ENCODE assay signal across 9 mouse cellular contexts in the genomic region with DNA sequence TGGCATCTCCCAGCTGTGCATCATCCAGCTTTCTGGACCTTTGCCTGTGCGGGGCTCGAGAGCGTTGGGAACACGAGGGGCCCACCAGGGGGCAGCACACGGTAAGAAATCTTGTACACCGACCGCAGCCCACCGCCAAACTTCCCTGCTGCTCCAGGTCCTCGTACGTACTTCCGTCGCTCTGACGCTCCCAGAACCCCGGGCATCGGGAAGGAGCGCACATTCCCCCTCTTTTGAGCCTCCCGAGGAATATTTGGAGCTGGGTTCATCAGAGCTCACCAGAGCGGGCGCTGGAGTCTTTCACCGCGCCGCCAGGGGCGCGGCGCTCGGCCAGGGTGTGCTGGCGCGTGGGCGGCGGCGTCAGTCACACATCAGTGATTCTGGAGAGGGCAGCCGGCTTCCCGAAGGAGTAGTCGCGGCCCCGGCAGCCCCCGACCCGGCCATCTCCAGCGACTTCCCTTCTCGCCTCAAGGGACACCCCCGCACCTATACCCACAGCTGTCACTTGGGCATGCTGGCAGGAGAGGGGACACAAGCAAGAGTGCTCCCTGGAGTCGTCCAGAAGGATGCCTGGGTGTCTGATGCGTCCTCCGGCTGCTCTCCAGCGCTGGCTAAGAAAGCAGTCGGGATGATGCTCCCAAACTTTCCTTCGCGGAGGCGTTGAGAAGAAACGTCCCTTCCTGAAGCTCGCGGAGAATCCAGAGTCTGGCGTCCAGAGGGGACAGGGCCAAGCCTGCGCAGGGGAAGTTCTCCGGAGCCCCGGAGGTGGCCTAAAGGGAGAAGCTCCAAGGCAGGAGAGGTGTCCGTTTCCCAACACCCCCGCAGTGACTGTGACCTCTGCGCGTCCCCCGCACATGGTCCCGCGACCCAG. TPM values are rescaled to one million over a fixed set of nuclear protein-coding genes. Genes with fewer than 3 reads are reported as not detected.
DNase-seq lines count a peak whose midpoint lies in the region; ATAC-seq and TF ChIP-seq lines count a peak whose summit lies in the region.
"Had no signal": no experiment of that assay in that cellular context is flagged by ENCODE, and none has a peak within 500 bp of the region (broad histone marks: within the 10 kb centered on the region; RNA-seq: fewer than 3 reads in every experiment).

No protein-coding gene starts in this region.

- H3K9ac ChIP-seq in lung, embryonic 14.5 days = peak overlapping the region; percentile 58

- peaks cover 20% of the 10 kb centered on the region for H3K4me1 ChIP-seq in hindbrain, embryonic 10.5 days (replicated peaks)
- H3K4me1 ChIP-seq in lung, embryonic 14.5 days (ENCODE audit: insufficient read depth) = no peaks in the 10 kb centered on the region

- no peaks in the 10 kb centered on the region for H3K36me3 ChIP-seq in hindbrain, embryonic 10.5 days
- H3K36me3 ChIP-seq in lung, embryonic 14.5 days (ENCODE audit: insufficient read depth) = no peaks in the 10 kb centered on the region

- H3K27me3 ChIP-seq in hindbrain, embryonic 10.5 days (ENCODE audit: insufficient read depth, poor library complexity, severe bottlenecking) = peaks cover 51% of the 10 kb centered on the region
- H3K27me3 ChIP-seq in lung, embryonic 14.5 days (ENCODE audit: insufficient read depth, low read length) = peaks cover 25% of the 10 kb centered on the region

- WGBS in hindbrain, embryonic 10.5 days = under 1% methylated on average over 63 of the region's 63 CpGs
- WGBS in lung, embryonic 14.5 days = under 1% methylated on average over 63 of the region's 63 CpGs

- H3K27ac ChIP-seq in hindbrain, embryonic 10.5 days = peak overlapping the region; percentile 78
- peak overlapping the region; percentile 26; the same call in 1 of the 2 replicates for H3K27ac ChIP-seq in lung, embryonic 14.5 days (ENCODE audit: low read depth)
- H3K27ac ChIP-seq: macrophage had no signal

- peak; percentile 84 for ATAC-seq in lung, embryonic 14.5 days (ENCODE audit: insufficient read depth)

- peak overlapping the region; percentile 76 for H3K4me3 ChIP-seq in hindbrain, embryonic 10.5 days
- peak overlapping the region; percentile 62 for H3K4me3 ChIP-seq in lung, embryonic 14.5 days (ENCODE audit: low read depth, low read length)

- H3K9me3 ChIP-seq in hindbrain, embryonic 10.5 days = no peaks in the 10 kb centered on the region
- no peaks in the 10 kb centered on the region for H3K9me3 ChIP-seq in lung, embryonic 14.5 days (ENCODE audit: low read depth, low read length)

- peak; percentile 74 for DNase-seq in MN1 (ENCODE audit: low spot score)
- DNase-seq in cerebellum, adult 8-10 months = peak; percentile 49
- peak; percentile 78 to 94 for DNase-seq in frontal cortex, adult 2 months (ENCODE audit: extremely low spot score in 1 of 2, low spot score in 1 of 2)
- peak; percentile 86 for DNase-seq in hindbrain, embryonic 10.5 days (ENCODE audit: low spot score)
- DNase-seq in layer of hippocampus, adult 9-10 months (ENCODE audit: low spot score) = peak; percentile 81
- DNase-seq in lung, embryonic 14.5 days = peak; percentile 97
- peak; percentile 65 for DNase-seq in ovary, postnatal 10 days (ENCODE audit: low spot score)
- DNase-seq in thymus, postnatal 14 days = peak; percentile 42

- peak overlapping the region; percentile 98 for H3K4me2 ChIP-seq in lung, embryonic 14.5 days

- peak; percentile 90 for TF ChIP-seq CTCF in lung, embryonic 14.5 days (IDR thresholded peaks at IDR 0.05; ENCODE audit: low read depth)

RNA-seq across cellular contexts. Expression of a gene that starts 0.7 kb away (rescaled TPM):
- polyA plus RNA-seq in frontal cortex, adult 2 months (2012; rRNA removed) = 17.7 and 19.7 TPM in 2 replicates
- 0.75 and 1.1 TPM in 2 replicates for polyA plus RNA-seq in hindbrain, embryonic 10.5 days (2016; fragmentation: Nextera tagmentation; extraction: Ambion mirVana)
- polyA plus RNA-seq in lung, embryonic 14.5 days (2014; fragmentation: Nextera tagmentation; extraction: Ambion mirVana) = 2.1 and 3.3 TPM in 2 replicates
- polyA plus RNA-seq: macrophage had no signal

Comparison
In these comparisons a context has a peak if more than half of its experiments do, and no peak if none do; other contexts are left out.
1. Peak in every context shown above with its lines: DNase-seq, ATAC-seq, H3K4me3 ChIP-seq and H3K27ac ChIP-seq.
2. DNase-seq: peak in every context shown above with its lines; median percentile 97 in lung, embryonic 14.5 days; 86 in frontal cortex, adult 2 months; 86 in hindbrain, embryonic 10.5 days; 81 in layer of hippocampus, adult 9-10 months; 74 in MN1; 65 in ovary, postnatal 10 days; 49 in cerebellum, adult 8-10 months; 42 in thymus, postnatal 14 days.